Mouse (Mus musculus) heart, postnatal 0 days (tissue): Measurements from ENCODE around the gene Gpr137.

ENCODE experiments used
- CTCF ChIP-seq: IDR thresholded peaks from 2 replicates; pipeline ENCODE4 v1.5.1; 2016; ENCODE audit warnings: antibody characterized with exemption, control low read depth, low read depth
- EP300 ChIP-seq: IDR thresholded peaks from 2 replicates; pipeline ENCODE4 v1.6.1; 2016; ENCODE audit warnings: antibody characterized with exemption, low read depth

GRCm38 (mm10) chr19:6949951-6950350, 7.7 kb upstream of the Gpr137 start:
- TF ChIP-seq EP300 (no peak), CTCF (no peak)
